Mouse (Mus musculus) hindbrain, embryonic 14.5 days (tissue): Measurements from ENCODE around the gene Cabin1. TPM values are rescaled to one million over a fixed set of nuclear protein-coding genes. Genes with fewer than 3 reads are reported as not detected.

Experiments used
- ATAC-seq: fragments of 200-750 bp; cut with Nextera tagmentation; 2 replicates; pipeline ENCODE4 v1.8.0; 2017; ENCODE audit warnings: moderate number of reproducible peaks, mild to moderate bottlenecking, moderate TSS enrichment, moderate library complexity; ENCODE audit not compliant: low FRiP score
- DNase-seq: peaks from one replicate; pipeline ENCODE4 v3.0.0-alpha.2; 2015; ENCODE audit warnings: low spot score
- H3K27ac ChIP-seq: fragments of 300-500 bp; sonication (generic); 2 replicates; pipeline ENCODE4 v1.5.1; 2014; ENCODE audit warnings: mild to moderate bottlenecking, moderate library complexity
- H3K27me3 ChIP-seq: fragments of 300-500 bp; sonication (generic); 2 replicates; pipeline ENCODE4 v1.6.1; 2014; ENCODE audit warnings: mild to moderate bottlenecking, low read length, mixed read lengths; ENCODE audit not compliant: control insufficient read depth, insufficient read depth
- H3K36me3 ChIP-seq: fragments of 300-500 bp; sonication (generic); replicated peaks from 2 replicates; pipeline ENCODE4 v1.6.1; 2014; ENCODE audit not compliant: control insufficient read depth, insufficient read depth
- H3K4me1 ChIP-seq: fragments of 300-500 bp; sonication (generic); replicated peaks from 2 replicates; pipeline ENCODE4 v1.6.1; 2014; ENCODE audit warnings: antibody characterized with exemption, low read length, mixed read lengths; ENCODE audit not compliant: control insufficient read depth, insufficient read depth
- H3K4me2 ChIP-seq: fragments of 300-500 bp; sonication (generic); replicated peaks from 2 replicates; pipeline ENCODE4 v1.6.1; 2014; ENCODE audit warnings: mild to moderate bottlenecking, moderate library complexity
- H3K4me3 ChIP-seq: fragments of 300-500 bp; sonication (generic); replicated peaks from 2 replicates; pipeline ENCODE4 v1.5.1; 2014; ENCODE audit warnings: mild to moderate bottlenecking, low read length
- H3K9ac ChIP-seq: fragments of 300-500 bp; sonication (generic); 2 replicates; pipeline ENCODE4 v1.6.1; 2014
- H3K9me3 ChIP-seq: fragments of 300-500 bp; sonication (generic); 2 replicates; pipeline ENCODE4 v1.6.1; 2016; ENCODE audit warnings: low read length; ENCODE audit not compliant: control insufficient read depth
- WGBS: fragments of 180-500 bp; shearing (Covaris S2); extraction: QIAGEN DNeasy Blood & Tissue Kit; methylation state at CpG from one replicate; pipeline ENCODE4 v1.1.7; 2014; 5-methylcytosine and 5-hydroxymethylcytosine counted together
- polyA plus RNA-seq: library from polyadenylated mRNA; unstranded; fragments of >200 nt; fragmentation: Nextera tagmentation; extraction: Ambion mirVana; gene quantifications from 2 replicates; pipeline ENCODE4 v1.2.1, GENCODE M21; 2014

The Cabin1 gene
- polyA plus RNA-seq, 1 experiment from 2014 or later = 40.4 TPM

DNA sequence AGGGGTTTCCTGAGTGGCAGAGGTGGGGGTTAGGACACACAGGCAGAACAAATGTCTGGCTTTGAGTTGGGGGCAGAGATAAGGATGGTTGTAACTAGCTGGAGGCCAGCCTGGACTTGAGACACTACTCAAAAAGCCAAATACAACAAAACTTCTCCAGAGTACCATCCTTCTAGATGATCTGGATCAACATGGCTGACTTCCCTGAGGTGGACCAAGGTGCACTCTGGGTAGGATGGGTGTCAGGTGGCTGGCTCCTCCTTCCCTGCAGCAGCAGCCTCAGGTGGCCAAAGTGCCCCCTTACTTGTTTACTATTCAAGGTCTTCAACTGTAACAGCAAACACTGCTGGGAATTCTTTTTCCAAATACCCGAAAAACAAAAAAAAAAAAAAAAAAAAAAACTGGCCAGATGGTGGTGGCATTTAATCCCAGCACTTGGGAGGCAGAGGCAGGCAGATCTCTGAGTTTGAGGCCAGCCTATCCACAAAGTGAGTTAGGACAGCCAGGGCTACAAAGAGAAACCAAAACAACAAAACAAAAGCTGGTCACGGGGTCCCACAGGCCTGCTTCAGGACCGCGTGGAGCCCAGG, 114.6 kb downstream of the Cabin1 start:
- no peaks in the 10 kb centered on the region for H3K9me3 ChIP-seq
- ATAC-seq (no peak), DNase-seq (no peak)
- H3K4me1 ChIP-seq = no peaks in the 10 kb centered on the region
- H3K27me3 ChIP-seq = no peaks in the 10 kb centered on the region
- H3K4me3 ChIP-seq = no peak overlapping the region
- H3K9ac ChIP-seq = no peak overlapping the region
- 95% methylated on average over 4 of the region's 4 CpGs for WGBS
- no peak overlapping the region for H3K4me2 ChIP-seq
- H3K27ac ChIP-seq = no peak overlapping the region
- peaks cover 75% of the 10 kb centered on the region for H3K36me3 ChIP-seq

DNA sequence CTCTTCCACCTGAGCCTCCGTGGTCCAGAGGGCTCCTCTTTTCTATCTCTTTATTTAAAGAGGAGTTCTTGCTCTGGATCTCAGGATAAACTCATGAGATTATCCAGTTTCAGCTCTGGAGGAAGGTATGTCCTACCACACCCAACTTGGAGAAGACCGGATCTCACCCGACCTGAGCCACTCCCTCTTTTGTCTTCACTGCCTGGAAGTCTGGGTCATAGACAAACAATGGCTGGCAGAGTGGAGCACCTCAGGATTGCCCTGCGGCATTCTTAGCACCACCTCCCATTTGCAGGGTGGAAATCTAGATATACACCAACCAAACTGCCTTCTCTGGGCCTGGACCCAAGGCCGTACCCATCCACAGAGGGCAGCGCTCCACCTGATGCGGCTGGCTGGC, 115.1 kb downstream of the Cabin1 start:
- no peaks in the 10 kb centered on the region for H3K4me1 ChIP-seq
- no peak overlapping the region for H3K4me3 ChIP-seq
- DNase-seq (no peak), ATAC-seq (no peak)
- no peak overlapping the region for H3K9ac ChIP-seq
- no peaks in the 10 kb centered on the region for H3K9me3 ChIP-seq
- H3K36me3 ChIP-seq = peaks cover 70% of the 10 kb centered on the region
- no peak overlapping the region for H3K27ac ChIP-seq
- WGBS = 92% methylated on average over 7 of the region's 7 CpGs
- no peaks in the 10 kb centered on the region for H3K27me3 ChIP-seq
- no peak overlapping the region for H3K4me2 ChIP-seq

DNA sequence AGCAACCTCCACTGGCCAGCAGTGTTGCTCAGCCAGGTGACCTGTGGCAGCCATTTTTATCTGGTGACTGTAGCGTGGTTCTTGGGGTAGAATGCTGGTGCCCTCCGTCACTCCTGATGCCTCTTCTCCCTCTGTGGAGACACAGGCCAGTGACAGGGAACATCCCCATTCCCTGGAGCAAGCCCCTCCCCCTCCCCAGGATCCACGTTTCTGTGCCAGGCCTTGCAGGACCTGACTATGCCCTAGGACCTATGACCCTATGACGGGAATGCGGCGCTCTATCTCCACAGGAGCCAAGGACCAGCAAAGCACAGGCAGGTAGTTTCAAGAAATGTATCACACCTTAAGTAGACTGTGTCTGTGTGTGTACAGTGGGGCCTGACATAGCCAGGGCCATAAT, 116.0 kb downstream of the Cabin1 start:
- Histone ChIP-seq H3K4me3 (no peak overlapping the region), H3K4me2 (no peak overlapping the region), H3K36me3 (peaks cover 65% of the 10 kb centered on the region), H3K27ac (no peak overlapping the region), H3K27me3 (no peaks in the 10 kb centered on the region), H3K9me3 (no peaks in the 10 kb centered on the region), H3K9ac (no peak overlapping the region), H3K4me1 (peaks cover 8% of the 10 kb centered on the region)
- ATAC-seq (no peak), DNase-seq (no peak)
- WGBS = 92% methylated on average over 6 of the region's 6 CpGs

DNA sequence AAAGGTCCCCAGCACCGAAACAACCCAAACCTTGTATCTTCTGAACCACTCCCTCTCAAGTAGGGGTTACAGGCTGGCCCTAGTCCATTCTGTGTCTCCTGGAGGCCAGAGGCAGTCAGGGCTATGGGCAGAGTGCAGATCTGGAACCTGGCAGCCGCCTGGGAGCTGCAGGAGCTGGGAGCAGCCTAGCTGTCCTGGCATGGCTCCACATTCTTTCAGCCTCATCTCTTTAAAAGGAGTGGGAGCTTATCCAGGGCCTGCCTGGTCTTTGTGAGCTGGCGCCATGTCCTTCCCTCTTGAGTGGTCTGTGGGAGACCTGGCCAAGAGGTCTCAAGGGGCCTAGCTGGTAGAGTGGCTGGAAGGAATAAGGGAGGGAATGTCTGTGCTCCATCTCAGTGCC, 116.8 kb downstream of the Cabin1 start:
- Histone ChIP-seq H3K27me3 (no peaks in the 10 kb centered on the region), H3K4me2 (no peak overlapping the region), H3K27ac (no peak overlapping the region), H3K4me1 (peaks cover 8% of the 10 kb centered on the region), H3K36me3 (peaks cover 58% of the 10 kb centered on the region), H3K9me3 (no peaks in the 10 kb centered on the region), H3K9ac (no peak overlapping the region), H3K4me3 (no peak overlapping the region)
- peak; percentile 24; the same call in 1 of the 2 replicates for ATAC-seq
- DNase-seq = peak; percentile 43
- 80% methylated on average over 3 of the region's 3 CpGs for WGBS

DNA sequence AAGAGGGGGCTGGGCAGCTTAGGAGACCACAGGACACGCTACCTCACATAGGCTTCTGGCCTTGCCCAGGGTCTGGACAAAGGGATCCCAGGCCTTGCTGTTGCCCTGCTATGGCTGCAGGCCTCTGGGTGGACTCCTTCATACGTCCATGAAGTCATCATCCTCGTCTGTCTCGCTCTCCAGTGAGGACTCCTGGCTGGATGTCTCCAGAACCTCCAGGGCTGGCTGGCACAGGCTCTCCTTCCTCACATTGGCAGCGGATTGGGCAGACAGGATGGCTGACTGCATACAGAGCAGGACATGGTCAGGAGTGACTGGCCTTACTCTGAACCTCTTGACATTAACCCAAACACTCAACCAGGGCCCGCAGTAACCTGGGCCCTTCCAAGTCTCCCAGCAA, 117.7 kb downstream of the Cabin1 start:
- 94% methylated on average over 6 of the region's 6 CpGs for WGBS

DNA sequence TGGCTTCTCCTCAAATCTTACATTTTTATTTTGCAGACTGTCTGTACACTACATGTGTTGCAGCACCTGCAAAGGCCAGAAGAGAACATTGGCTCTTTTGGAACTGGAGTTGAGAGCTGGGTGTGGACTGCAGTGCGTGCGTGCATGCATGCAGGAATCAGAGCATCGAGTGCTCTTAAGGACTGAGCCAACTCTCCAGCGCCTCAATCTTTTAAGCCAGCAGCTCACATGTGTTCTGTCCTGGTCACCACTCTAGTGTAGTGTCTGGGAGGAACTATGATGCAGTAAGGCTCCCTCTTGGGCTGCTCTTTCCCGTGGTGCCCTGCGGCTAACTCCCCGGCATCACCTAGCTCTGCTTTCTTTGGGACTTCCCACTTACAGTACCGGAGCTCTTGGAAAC, 118.5 kb downstream of the Cabin1 start:
- WGBS = 90% methylated on average over 8 of the region's 8 CpGs
- H3K9ac ChIP-seq = no peak overlapping the region
- H3K4me1 ChIP-seq = peaks cover 8% of the 10 kb centered on the region
- no peak for DNase-seq
- no peaks in the 10 kb centered on the region for H3K27me3 ChIP-seq
- H3K36me3 ChIP-seq = peaks cover 40% of the 10 kb centered on the region
- H3K27ac ChIP-seq = no peak overlapping the region
- H3K4me3 ChIP-seq = no peak overlapping the region
- no peak for ATAC-seq
- no peak overlapping the region for H3K4me2 ChIP-seq
- no peaks in the 10 kb centered on the region for H3K9me3 ChIP-seq

More for the DNA sequence above, 117.7 kb downstream of the Cabin1 start:
- Histone ChIP-seq H3K4me1 (peaks cover 8% of the 10 kb centered on the region), H3K9me3 (no peaks in the 10 kb centered on the region), H3K27me3 (no peaks in the 10 kb centered on the region), H3K9ac (no peak overlapping the region), H3K4me3 (no peak overlapping the region), H3K36me3 (peaks cover 48% of the 10 kb centered on the region), H3K27ac (no peak overlapping the region), H3K4me2 (no peak overlapping the region)
- no peak for ATAC-seq
- no peak for DNase-seq

DNA sequence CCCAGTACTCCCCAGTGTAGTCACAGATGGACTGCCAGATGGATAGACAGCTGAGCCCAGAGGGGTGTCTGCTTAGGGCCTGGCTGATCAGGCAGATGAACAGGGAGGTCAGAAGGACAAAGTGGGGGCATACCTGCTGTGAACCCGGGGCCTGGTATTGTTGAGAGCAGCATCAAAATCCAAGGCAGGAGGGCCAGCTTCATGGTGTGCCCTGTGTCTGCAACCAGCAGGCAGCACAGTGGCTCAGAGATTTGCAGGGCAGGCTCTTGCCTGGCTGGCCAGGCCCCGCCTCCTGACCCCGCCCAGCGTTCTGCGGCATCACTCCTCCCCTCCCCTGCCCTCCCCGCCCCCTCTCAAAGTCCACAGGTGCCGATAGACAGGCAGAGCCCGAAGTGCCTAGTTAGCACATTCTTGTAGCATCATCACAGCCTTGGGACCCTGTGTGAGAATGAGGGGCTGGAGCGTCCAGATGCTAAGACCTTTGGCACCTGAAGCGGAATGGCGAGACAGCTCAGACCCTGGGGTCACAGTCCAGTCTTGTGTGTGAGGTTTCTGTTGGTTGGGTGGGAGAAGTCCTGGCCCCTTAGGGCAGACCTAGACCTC, 120.3 kb downstream of the Cabin1 start, which contains the start of gene Susd2:
TSS of gene Susd2 (minus strand) at position 268 of the 603 bp plus-strand sequence.
- DNase-seq = no peak
- peak; percentile 59 for ATAC-seq
- no peaks in the 10 kb centered on the region for H3K9me3 ChIP-seq
- H3K9ac ChIP-seq = 0 out of 2 replicates have a peak within 1 kb of the TSS, but pooled peaks have one; percentile 21
- H3K4me1 ChIP-seq = peaks cover 8% of the 10 kb centered on the region
- H3K4me3 ChIP-seq = no peak within 1 kb of the TSS
- peaks cover 23% of the 10 kb centered on the region for H3K36me3 ChIP-seq
- no peaks in the 10 kb centered on the region for H3K27me3 ChIP-seq
- peak within 1 kb of the TSS; percentile 19 for H3K4me2 ChIP-seq
- H3K27ac ChIP-seq = 0 out of 2 replicates have a peak within 1 kb of the TSS, but pooled peaks have one; percentile 5
- WGBS = 3% methylated on average over 11 of the region's 11 CpGs

DNA sequence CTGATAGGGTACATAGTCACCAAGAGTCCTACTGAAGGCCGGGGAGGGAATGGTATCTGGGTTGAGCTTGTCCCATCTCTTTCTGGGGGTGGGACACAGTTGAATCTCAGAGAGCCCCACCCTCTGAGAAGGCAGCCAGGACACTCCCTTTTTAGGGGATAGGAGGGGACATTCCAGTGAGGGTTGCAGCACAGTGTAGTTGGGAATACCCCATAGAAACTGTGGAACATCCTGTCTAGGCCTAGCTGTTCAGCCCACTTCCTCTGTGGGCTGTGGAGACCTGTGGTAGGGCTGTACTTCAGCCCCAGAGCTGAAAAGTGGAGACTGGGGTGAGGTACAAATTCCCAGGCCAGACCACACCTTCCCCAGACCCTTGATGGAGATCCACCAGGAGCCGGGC, 121.2 kb downstream of the Cabin1 start:
- WGBS = 98% methylated on average over 2 of the region's 2 CpGs
- no peak overlapping the region for H3K9ac ChIP-seq
- no peaks in the 10 kb centered on the region for H3K9me3 ChIP-seq
- no peak overlapping the region for H3K4me3 ChIP-seq
- DNase-seq = no peak
- no peak overlapping the region for H3K4me2 ChIP-seq
- H3K27me3 ChIP-seq = no peaks in the 10 kb centered on the region
- no peak for ATAC-seq
- peaks cover 8% of the 10 kb centered on the region for H3K4me1 ChIP-seq
- peaks cover 15% of the 10 kb centered on the region; the same call in 1 of the 2 replicates for H3K36me3 ChIP-seq
- no peak overlapping the region for H3K27ac ChIP-seq

DNA sequence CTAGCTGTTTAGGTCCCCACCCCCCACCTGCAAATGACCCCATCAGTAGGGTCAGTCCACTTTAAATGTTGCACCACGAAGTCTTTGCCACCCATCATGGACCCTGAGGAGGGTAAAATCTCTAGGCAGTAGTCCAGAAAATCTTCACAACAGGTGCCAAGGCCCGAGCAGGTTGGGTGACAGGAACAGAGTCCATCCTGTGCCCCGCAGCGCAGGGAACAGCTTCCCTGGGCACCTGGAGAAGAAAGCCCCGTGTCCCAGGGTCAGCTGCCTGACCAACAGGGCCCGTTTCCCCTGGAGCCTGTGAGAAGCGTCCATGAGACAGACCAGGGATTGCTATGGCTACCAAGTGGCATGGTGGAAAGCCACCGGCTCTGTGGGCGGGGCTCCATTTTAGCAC, 121.7 kb downstream of the Cabin1 start:
- H3K27me3 ChIP-seq = no peaks in the 10 kb centered on the region
- no peak overlapping the region for H3K27ac ChIP-seq
- H3K9me3 ChIP-seq = no peaks in the 10 kb centered on the region
- no peak for ATAC-seq
- 73% methylated on average over 9 of the region's 9 CpGs for WGBS
- H3K36me3 ChIP-seq = peaks cover 10% of the 10 kb centered on the region; the same call in 1 of the 2 replicates
- H3K4me2 ChIP-seq = no peak overlapping the region
- H3K4me1 ChIP-seq = peaks cover 8% of the 10 kb centered on the region
- no peak for DNase-seq
- H3K9ac ChIP-seq = no peak overlapping the region
- H3K4me3 ChIP-seq = no peak overlapping the region
